Mouse (Mus musculus) kidney, postnatal 25 days (tissue): ENCODE data around the gene Naip1.

ENCODE experiments used
- DNase-seq, 2 experiments: peaks; one replicate each; pipeline ENCODE4 v3.0.0; 2021; ENCODE audit warnings: mixed read lengths in 2 of 2

Gene Naip1

GRCm38 (mm10) chr13:100391021-100391420 lies 61.6 kb downstream of the Naip1 start:
- DNase-seq, result peak in 1 of 2 experiments; percentile 59

- DNase-seq, result no peak
These were observed 82.1 kb downstream of the Naip1 start for GRCm38 (mm10) chr13:100370536-100370935.
